Mouse (Mus musculus): ENCODE measurements at regions not wholly inside any gene's neighbourhood (a gene's known extent, or its start where the extent isn't known, plus 50 kb on each side); places are given as distances from the start of the nearest gene placed in this dataset.

GRCm38 (mm10) chr15:27315964-27316745, 150.3 kb upstream of the Ank start:
- ATAC-seq (no peak), DNase-seq (ENCODE audit: low spot score) (peak; percentile 54)
- Histone ChIP-seq H3K9me3 (ENCODE audit: low read length) (no peaks in the 10 kb centered on the region), H3K9ac (replicated peaks; ENCODE audit: low read depth) (no peak overlapping the region), H3K27me3 (replicated peaks; ENCODE audit: insufficient read depth, low read length) (no peaks in the 10 kb centered on the region), H3K36me3 (ENCODE audit: insufficient read depth, low read length) (no peaks in the 10 kb centered on the region), H3K27ac (ENCODE audit: low read length) (no peak overlapping the region), H3K4me2 (replicated peaks; ENCODE audit: low read depth, low read length) (no peak overlapping the region), H3K4me3 (ENCODE audit: low read depth, low read length) (no peak overlapping the region), H3K4me1 (ENCODE audit: insufficient read depth, low read depth, low read length) (no peaks in the 10 kb centered on the region)
- peak; percentile 62 for TF ChIP-seq CTCF (IDR thresholded peaks at IDR 0.05)
- no peak for TF ChIP-seq EP300 (IDR thresholded peaks at IDR 0.05)
- 47% methylated on average over 4 of the region's 4 CpGs for WGBS

DNA sequence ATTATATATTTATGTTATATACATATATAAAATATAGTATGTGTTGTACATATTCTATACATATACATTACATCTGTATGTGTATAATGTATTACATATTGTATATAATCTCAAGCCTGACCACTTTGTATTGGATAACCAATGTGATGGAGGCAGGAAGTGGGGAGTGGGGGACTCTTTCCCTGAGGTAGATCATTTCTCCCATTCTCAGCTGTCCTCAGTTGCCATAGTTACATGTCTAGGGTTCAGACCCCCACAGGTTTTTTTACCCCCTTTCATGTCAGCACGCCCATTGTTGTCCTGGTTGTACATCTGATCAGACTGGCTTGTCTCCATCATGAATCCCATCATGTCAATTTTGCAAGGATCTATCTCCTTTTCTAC, 149.7 kb upstream of the Ank start:
- no peak for TF ChIP-seq EP300 (IDR thresholded peaks at IDR 0.05)
- TF ChIP-seq CTCF (IDR thresholded peaks at IDR 0.05): no peak
- WGBS: 67% methylated on average over 1 of the region's 1 CpGs
- no peak for ATAC-seq

DNA sequence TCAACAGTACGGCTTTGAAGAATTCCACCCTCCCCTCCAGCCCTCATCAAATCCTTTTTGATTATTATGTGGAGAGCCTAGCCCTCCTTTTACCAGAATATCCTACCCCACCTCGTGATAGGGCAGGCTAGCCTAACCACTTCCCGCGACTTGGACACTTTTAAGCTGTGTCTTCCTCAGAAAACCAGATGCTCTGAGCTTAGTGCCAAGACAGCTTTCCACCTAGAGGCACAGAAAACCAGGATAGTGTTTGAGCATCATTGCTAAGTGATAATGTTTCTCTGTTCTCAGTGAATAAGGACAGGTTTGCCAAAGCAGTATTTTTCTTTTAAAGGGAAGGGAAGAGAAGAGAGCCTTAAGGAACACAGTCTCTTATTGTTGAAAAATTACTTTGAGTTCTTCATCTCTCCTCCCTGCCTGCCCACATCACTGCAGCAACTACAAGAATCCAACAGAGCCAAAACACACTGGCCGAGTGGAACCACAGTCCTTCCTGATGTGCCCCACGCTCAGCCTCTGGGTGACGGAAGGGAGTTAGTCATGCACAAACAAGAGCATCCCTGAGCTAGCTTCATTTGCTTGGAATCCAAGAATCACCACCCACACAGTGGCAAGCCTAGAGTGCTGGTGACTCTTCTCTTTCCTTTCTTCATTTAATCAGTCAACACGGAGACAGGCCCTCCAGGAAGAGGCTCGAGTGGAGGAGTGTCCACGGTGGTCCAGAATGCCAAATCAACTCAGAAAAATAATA, 144.4 kb upstream of the Ank start:
- ATAC-seq (no peak), DNase-seq (ENCODE audit: low spot score) (no peak)
- Histone ChIP-seq H3K4me3 (ENCODE audit: low read depth, low read length) (no peak overlapping the region), H3K36me3 (ENCODE audit: insufficient read depth, low read length) (no peaks in the 10 kb centered on the region), H3K27ac (ENCODE audit: low read length) (no peak overlapping the region), H3K4me2 (replicated peaks; ENCODE audit: low read depth, low read length) (no peak overlapping the region), H3K27me3 (replicated peaks; ENCODE audit: insufficient read depth, low read length) (no peaks in the 10 kb centered on the region), H3K4me1 (ENCODE audit: insufficient read depth, low read depth, low read length) (no peaks in the 10 kb centered on the region), H3K9me3 (ENCODE audit: low read length) (no peaks in the 10 kb centered on the region), H3K9ac (replicated peaks; ENCODE audit: low read depth) (no peak overlapping the region)
- TF ChIP-seq CTCF (IDR thresholded peaks at IDR 0.05) (no peak), EP300 (IDR thresholded peaks at IDR 0.05) (no peak)
- 68% methylated on average over 10 of the region's 10 CpGs for WGBS

More for the DNA sequence above, 149.7 kb upstream of the Ank start:
- Histone ChIP-seq H3K4me1 (ENCODE audit: insufficient read depth, low read depth, low read length) (no peaks in the 10 kb centered on the region), H3K27me3 (replicated peaks; ENCODE audit: insufficient read depth, low read length) (no peaks in the 10 kb centered on the region), H3K9me3 (ENCODE audit: low read length) (no peaks in the 10 kb centered on the region), H3K4me2 (replicated peaks; ENCODE audit: low read depth, low read length) (no peak overlapping the region), H3K36me3 (ENCODE audit: insufficient read depth, low read length) (no peaks in the 10 kb centered on the region), H3K4me3 (ENCODE audit: low read depth, low read length) (no peak overlapping the region), H3K9ac (replicated peaks; ENCODE audit: low read depth) (no peak overlapping the region), H3K27ac (ENCODE audit: low read length) (no peak overlapping the region)
- no peak for DNase-seq (ENCODE audit: low spot score)

- H3K36me3 ChIP-seq (ENCODE audit: insufficient read depth, low read length): no peaks in the 10 kb centered on the region
- no peak overlapping the region for H3K9ac ChIP-seq (replicated peaks; ENCODE audit: low read depth)
- 25% methylated on average over 15 of the region's 15 CpGs for WGBS
- DNase-seq (ENCODE audit: low spot score) (peak; percentile 72), ATAC-seq (peak; percentile 85)
- no peak overlapping the region for H3K4me2 ChIP-seq (replicated peaks; ENCODE audit: low read depth, low read length)
- H3K27ac ChIP-seq (ENCODE audit: low read length): no peak overlapping the region
- TF ChIP-seq EP300 (IDR thresholded peaks at IDR 0.05): no peak
- peak; percentile 92 for TF ChIP-seq CTCF (IDR thresholded peaks at IDR 0.05)
- no peaks in the 10 kb centered on the region for H3K27me3 ChIP-seq (replicated peaks; ENCODE audit: insufficient read depth, low read length)
- no peaks in the 10 kb centered on the region for H3K9me3 ChIP-seq (ENCODE audit: low read length)
- H3K4me3 ChIP-seq (ENCODE audit: low read depth, low read length): no peak overlapping the region
- no peaks in the 10 kb centered on the region for H3K4me1 ChIP-seq (ENCODE audit: insufficient read depth, low read depth, low read length)
Observed at GRCm38 (mm10) chr15:27325847-27326548, 140.5 kb upstream of the Ank start.

- no peaks in the 10 kb centered on the region for H3K27me3 ChIP-seq (replicated peaks; ENCODE audit: insufficient read depth, low read length)
- no peak for TF ChIP-seq EP300 (IDR thresholded peaks at IDR 0.05)
- no peak for TF ChIP-seq CTCF (IDR thresholded peaks at IDR 0.05)
- 55% methylated on average over 5 of the region's 5 CpGs for WGBS
- no peaks in the 10 kb centered on the region for H3K9me3 ChIP-seq (ENCODE audit: low read length)
- H3K4me3 ChIP-seq (ENCODE audit: low read depth, low read length): no peak overlapping the region
- DNase-seq (ENCODE audit: low spot score): no peak
- ATAC-seq: no peak
- H3K27ac ChIP-seq (ENCODE audit: low read length): no peak overlapping the region
- H3K4me1 ChIP-seq (ENCODE audit: insufficient read depth, low read depth, low read length): no peaks in the 10 kb centered on the region
- H3K9ac ChIP-seq (replicated peaks; ENCODE audit: low read depth): no peak overlapping the region
- no peaks in the 10 kb centered on the region for H3K36me3 ChIP-seq (ENCODE audit: insufficient read depth, low read length)
- no peak overlapping the region for H3K4me2 ChIP-seq (replicated peaks; ENCODE audit: low read depth, low read length)
Observed at GRCm38 (mm10) chr15:27326549-27326876, 140.0 kb upstream of the Ank start.

GRCm38 (mm10) chr15:27327744-27328143, 138.7 kb upstream of the Ank start:
- Histone ChIP-seq H3K9me3 (ENCODE audit: low read length) (no peaks in the 10 kb centered on the region), H3K4me2 (replicated peaks; ENCODE audit: low read depth, low read length) (no peak overlapping the region), H3K4me1 (ENCODE audit: insufficient read depth, low read depth, low read length) (no peaks in the 10 kb centered on the region), H3K9ac (replicated peaks; ENCODE audit: low read depth) (no peak overlapping the region), H3K27ac (ENCODE audit: low read length) (no peak overlapping the region), H3K4me3 (ENCODE audit: low read depth, low read length) (no peak overlapping the region), H3K27me3 (replicated peaks; ENCODE audit: insufficient read depth, low read length) (no peaks in the 10 kb centered on the region), H3K36me3 (ENCODE audit: insufficient read depth, low read length) (no peaks in the 10 kb centered on the region)
- ATAC-seq: no peak
- WGBS: 72% methylated on average over 5 of the region's 5 CpGs
- TF ChIP-seq EP300 (IDR thresholded peaks at IDR 0.05): no peak
- no peak for TF ChIP-seq CTCF (IDR thresholded peaks at IDR 0.05)
- no peak for DNase-seq (ENCODE audit: low spot score)
